Mouse (Mus musculus) mesoderm, embryonic 11.5 days (tissue): ENCODE measurements around the gene Abca5.
"Not testable (repeated sequence)": the region's sequence is repeated elsewhere in the genome, so short reads cannot be mapped to it uniquely, and the experiment has no call there.

Experiments used
- DNase-seq: peaks from one replicate; pipeline ENCODE4 v3.0.0-alpha.2; 2012; ENCODE audit warnings: low read depth, low spot score

Abca5 gene

GRCm38 (mm10) chr11:110337289-110338245 is at the start of gene Abca5:
Gene Abca5, minus strand, starts transcription at chr11:110337716.
- DNase-seq, result peak; percentile 90

DNA sequence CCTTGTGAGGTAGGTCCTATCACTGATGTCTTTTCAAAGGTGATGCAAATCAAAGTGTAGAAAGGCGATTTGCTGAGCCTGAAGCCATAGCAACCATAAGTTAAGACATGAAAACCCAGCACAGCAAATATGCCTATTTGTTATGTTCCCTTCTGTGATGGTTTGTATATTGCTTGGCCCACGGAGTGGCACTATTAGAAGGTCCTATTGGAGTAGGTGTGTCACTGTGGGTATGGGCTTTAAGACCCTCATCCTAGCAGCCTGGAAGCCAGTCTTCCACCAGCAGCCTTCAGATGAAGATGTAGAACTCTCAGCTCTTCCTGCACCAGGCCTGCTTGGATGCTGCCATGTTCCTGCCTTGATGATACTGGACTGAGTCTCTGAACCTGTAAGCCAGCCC is 48.0 kb upstream of the Abca5 start:
- no peak for DNase-seq

- DNase-seq, result no peak
Measured at GRCm38 (mm10) chr11:110380310-110380668, 42.8 kb upstream of the Abca5 start.

DNA sequence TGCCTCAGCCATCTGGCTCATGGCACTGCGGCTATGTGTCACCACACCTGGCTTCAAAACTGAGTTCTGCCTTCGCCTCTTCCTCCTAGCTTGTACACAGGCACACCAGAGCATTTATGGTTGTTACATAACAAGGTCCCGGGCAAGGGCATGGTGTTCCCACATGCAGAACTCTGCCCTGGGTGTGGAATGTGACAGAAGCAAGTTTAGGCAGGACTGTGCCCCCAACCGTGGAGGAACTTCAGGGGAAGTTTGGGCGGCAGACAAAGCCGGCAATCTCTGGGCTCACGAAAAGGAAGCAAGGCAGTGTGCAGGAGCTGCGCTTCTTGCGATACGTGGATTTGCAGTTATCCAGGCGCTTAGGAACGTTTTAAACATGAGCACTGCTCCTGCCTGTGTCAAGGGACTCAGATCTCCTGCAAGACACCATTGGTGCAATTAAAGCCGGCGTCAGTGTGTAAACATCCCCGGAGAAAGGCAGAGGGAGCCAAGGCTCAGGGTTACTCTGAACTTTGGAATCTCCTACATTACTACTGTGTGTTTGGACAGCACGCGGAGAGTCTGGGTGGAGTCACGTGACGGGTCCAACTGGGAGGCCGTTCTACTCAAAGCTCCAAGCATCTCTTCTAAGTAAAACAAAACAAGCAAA is 42.3 kb upstream of the Abca5 start:
- peak; percentile 53 for DNase-seq

DNA sequence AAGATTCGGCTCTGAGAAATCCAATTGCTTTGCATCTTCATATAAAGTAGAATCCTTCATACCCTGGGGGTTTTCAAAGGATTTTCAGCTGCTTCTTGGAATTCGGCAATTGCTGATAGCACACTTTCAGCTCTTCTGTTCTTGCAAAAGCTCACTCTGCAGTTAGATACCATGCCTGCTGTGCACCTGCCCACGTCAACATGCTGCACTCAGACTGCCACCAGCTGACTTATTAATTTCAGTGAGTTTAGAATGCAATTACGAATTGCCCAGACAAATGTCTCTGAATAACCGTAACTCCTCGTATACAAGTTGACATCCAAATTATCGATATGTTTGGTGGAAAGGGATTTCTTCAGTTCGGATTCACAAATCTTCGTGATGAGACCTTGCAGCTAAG is 36.5 kb upstream of the Abca5 start:
- DNase-seq, result no peak

DNA sequence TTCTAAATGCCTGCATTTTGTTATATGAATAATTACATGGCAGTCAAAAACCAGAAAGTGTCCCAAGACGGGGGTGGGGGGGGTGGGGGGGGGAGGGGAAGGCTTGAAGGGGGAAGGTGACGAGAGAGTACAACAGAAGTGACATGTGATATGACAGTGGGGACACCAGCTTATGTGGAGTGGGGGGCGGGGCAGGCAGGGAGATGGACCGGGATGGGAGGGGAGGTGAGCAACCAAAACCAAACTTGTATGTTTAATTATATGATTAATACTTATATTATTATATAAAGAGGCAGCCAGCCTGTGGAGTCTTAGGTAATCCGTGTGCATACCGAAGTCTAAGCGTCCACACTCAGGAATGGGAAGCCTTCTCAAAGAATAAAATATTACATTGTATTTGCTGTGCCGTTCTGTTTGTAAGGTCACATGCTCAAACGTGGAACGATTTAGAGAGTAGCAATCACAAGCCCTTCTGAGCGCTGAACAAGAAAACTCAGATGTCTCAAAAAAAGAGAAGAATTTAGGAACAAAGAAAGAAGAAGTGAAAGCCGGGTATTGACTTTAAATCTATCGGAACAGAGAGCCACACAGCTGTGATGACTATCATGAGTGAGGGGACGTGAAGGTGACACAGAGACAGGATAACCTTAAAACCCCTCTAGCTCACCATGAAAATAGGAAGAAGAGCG is 34.9 kb upstream of the Abca5 start:
- no peak for DNase-seq

DNA sequence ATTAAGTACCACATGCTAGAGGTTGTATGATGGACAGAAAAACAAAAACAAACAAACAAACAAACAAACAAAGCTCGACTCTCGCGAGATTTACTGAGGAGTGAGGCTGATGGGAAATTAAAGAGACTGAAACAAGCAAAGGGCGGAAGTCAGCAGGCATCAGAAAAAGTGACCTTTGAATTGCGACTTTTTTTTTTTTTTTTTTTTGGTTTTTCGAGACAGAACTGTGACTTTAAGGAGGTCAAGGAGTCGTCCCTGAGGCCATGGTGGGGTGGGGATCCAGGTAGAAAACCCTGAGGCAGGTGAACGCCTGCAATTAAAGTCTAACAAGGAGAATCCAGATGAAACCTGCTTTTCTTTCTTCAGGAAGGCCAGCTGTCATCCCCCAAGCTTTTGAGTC is 34.3 kb upstream of the Abca5 start:
- DNase-seq, result no peak

DNA sequence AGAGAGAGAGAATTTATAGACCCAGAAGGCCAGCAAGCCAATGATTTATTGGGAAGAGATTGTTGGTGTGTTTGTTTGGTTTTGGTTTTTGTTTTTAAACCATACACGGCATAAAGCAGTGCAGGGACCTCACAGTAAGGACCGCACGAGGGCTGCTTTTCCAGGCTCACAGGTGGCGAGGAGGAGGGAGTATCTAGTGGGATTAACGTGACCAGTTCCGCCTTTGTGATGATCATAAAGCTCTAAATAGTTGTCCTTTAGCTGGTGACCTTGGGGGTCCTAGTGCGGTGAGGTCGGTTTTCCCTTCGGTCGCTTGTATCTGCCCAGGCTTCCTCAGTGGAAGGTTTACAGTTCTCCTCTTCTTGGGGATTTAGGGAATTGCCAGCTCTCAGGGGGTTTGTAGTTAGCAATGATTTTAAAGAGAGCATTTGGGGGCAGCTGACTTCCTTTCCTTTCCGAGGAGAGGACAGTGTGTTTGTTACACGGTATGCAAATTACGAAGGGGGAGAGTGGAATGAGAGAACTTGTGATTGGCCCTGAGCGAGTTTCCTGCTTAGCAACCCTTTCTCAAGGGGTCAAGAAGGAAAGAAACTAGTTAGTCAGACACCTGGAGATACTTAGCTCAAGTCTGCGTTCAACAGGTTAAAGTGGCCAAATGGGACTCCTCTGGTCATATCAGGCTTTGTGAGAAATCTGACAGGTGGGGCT is 31.9 kb upstream of the Abca5 start:
- peak; percentile 5 for DNase-seq

DNA sequence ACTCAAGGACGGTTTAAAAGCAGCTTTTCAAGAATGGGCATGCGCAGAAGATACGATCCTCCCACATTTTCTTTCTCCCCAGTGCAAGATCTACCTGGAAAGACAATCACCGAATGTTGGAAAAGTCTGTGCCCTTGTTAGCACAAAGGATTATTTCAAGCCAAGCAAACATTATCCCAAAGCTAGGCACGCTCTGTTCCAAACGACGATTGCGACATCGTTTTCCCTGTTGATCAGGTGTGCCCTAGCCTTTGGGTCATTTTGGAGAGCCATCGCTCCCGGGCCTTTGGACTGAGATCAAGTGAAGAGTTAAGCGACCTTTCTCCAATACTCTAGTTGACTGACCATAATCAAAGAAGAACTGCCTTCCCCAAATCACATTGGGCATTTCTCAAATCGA is 30.1 kb upstream of the Abca5 start:
- no peak for DNase-seq

GRCm38 (mm10) chr11:110366902-110367301 is 29.4 kb upstream of the Abca5 start:
- no peak for DNase-seq

GRCm38 (mm10) chr11:110365016-110365415 is 27.5 kb upstream of the Abca5 start:
- DNase-seq, result peak; percentile 65

DNA sequence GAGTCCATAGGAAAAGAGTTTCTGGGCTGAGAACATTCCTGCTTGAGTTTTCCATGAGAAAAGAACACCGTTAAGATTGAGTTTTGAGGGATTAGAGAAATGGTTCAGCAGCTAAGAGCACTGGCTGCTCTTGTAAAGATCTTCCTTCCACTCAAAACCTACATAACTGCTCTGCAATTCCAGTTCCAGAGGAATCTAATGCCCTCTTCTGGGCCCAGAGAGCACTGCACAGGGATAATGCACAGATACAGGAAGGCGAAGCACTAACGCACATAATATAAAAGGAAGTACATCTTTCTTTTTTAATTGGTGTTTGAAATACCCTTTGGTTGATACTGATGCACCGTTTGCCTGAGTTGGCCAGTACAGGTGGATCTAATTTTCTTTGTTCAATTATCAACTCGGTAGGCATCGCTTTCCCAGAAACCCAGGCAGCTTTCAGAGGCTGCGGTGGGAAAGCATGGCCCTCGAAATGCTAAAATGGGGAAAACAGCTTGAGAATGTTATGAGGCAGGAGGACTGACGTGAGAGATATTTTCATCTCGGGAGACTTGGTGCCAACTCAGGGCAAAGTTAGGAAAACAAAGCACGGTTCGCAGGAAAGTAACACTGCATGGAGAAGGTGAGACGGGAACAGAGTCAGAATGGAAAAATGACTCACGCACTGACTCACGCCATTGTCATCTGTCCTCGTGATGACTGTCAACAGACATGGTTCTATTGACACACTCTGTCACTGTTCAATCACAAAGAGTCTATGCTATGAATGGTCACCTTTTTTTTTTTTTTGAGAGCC is 20.4 kb upstream of the Abca5 start:
- peak; percentile 37 for DNase-seq

GRCm38 (mm10) chr11:110355131-110355530 is 17.6 kb upstream of the Abca5 start:
- DNase-seq, result not testable (repeated sequence)

GRCm38 (mm10) chr11:110354261-110354660 is 16.7 kb upstream of the Abca5 start:
- no peak for DNase-seq

DNA sequence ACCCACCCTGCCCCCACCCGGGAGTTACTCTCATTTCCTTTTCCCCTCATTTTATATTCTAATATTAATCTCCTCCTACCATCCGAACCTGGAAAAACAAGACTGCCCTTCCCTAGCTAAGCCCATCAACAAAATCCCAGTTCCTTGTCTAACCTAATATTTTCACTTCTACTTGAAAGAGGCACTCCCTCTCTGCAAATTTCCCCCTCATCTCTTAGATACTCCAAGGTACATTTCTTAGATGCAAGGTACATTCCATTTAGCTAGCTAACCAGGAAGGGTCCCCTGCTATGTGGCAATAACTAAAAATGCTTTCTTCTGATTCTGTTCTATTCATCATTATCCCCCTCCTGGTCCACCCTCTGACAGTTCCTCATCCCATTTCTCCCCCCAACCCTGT is 10.7 kb upstream of the Abca5 start:
- no peak for DNase-seq

GRCm38 (mm10) chr11:110347768-110348167 is 10.3 kb upstream of the Abca5 start:
- no peak for DNase-seq

DNA sequence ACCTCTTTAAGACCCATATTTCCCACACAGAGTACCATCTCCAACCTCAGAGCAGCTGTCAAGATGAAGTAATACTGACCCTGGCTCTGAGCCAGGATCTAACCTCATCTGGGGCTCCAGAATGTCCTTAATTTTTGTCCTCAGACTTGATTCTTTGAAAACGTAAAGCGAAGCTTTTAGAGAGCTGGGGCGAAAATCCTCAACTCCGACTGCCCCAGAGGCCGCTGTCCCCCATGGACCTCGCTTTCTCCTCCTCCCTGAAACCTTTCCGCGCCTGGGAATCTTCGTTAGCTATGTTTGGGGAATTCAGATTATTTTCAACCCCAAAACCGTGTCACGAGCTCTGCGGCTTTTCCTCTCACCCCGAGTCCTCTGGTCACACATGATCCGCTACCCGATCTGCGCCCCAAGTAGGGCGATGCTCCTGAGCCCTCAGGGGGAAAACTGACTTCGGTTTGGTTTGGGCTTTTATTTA is 665 bp downstream of the Abca5 start:
- peak; percentile 36 for DNase-seq

- no peak for DNase-seq
Measured at GRCm38 (mm10) chr11:110330093-110330492, 7.4 kb downstream of the Abca5 start.

DNA sequence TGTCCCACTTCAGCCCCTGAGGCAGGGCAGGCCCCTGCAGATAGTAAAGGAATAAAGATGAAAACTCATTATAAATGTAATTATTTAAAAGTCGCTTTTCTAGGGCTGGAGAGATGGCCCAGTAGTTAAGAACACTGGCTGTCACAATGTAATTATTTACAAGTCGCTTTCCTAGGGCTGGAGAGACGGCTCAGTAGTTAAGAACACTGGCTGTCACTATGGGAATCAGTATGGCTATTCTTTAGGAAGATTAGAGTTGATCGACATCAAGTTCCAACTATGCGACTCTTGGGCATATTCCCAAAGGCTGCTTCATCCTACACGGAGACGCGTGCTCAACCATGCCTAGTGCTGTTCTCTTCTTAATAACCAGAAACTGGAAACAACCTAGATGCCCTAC is 15.2 kb downstream of the Abca5 start:
- no peak for DNase-seq

GRCm38 (mm10) chr11:110306475-110307168 is 30.9 kb downstream of the Abca5 start:
- no peak for DNase-seq
